ENCODE assay signal across 10 mouse cellular contexts in the genomic region with DNA sequence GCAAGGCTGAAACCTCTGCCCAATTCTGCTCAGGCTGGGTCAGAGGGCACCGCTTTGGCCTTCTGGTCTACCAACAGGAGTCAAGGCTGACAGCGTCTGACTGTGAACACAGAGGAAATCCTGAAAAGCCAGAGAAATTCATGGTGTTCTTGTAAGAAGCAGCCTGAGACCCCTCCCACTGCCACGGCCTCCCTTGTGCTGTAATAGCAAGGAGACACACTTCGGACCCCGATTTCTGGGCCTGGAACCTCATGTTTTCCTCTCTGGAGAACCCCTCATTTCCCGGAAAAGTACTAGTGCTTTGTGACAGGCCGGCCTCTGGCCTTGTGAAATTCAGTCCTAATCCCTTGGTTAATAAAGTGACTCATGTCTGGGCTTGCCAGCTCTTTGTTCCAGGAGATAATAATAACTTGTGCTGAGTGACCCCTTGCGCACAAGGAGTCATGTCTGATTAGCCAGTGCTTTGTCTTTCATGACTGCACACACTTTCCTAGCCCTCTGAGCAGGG. TPM values are rescaled to one million over a fixed set of nuclear protein-coding genes. Genes with fewer than 3 reads are reported as not detected.
A peak's percentile ranks its signal among the peaks of the same experiment; 100 is the strongest.
DNase-seq lines count a peak whose midpoint lies in the region; ATAC-seq and TF ChIP-seq lines count a peak whose summit lies in the region.
"Had no signal": no experiment of that assay in that cellular context is flagged by ENCODE, and none has a peak within 500 bp of the region (broad histone marks: within the 10 kb centered on the region; RNA-seq: fewer than 3 reads in every experiment).

No protein-coding gene starts in this region.

- H3K9me3 ChIP-seq in hindbrain, embryonic 10.5 days = no peaks in the 10 kb centered on the region
- no peaks in the 10 kb centered on the region for H3K9me3 ChIP-seq in hindbrain, postnatal 0 days (ENCODE audit: low read length)

- DNase-seq in hindbrain, embryonic 10.5 days (ENCODE audit: low spot score) = no peak
- no peak for DNase-seq in hindbrain, postnatal 0 days (ENCODE audit: low spot score)
- DNase-seq in NIH3T3 (ENCODE audit: low read depth) = peak; percentile 68
- peak; percentile 38 for DNase-seq in heart, postnatal 25 days (ENCODE audit: low spot score)
- DNase-seq in thymus, postnatal 25 days = no peak
- DNase-seq in frontal cortex, postnatal 36 days (ENCODE audit: low spot score in 2 of 2) = no peak
- DNase-seq in layer of hippocampus, postnatal 10 days (ENCODE audit: low spot score in 2 of 2) = no peak
- DNase-seq: kidney, postnatal 4 days; thymus, postnatal 14 days had no signal

- no peak overlapping the region for H3K9ac ChIP-seq in hindbrain, postnatal 0 days (replicated peaks; ENCODE audit: low read length)

- no peak for TF ChIP-seq CTCF in hindbrain, postnatal 0 days (IDR thresholded peaks at IDR 0.05; ENCODE audit: low read depth)
- TF ChIP-seq CTCF in embryonic fibroblast, embryonic 13.5 days (IDR thresholded peaks at IDR 0.05; ENCODE audit: borderline replicate concordance, insufficient read depth, low read length) = no peak

- peaks cover 3% of the 10 kb centered on the region; the same call in 1 of the 2 replicates for H3K27me3 ChIP-seq in hindbrain, embryonic 10.5 days (ENCODE audit: insufficient read depth, poor library complexity, severe bottlenecking)
- H3K27me3 ChIP-seq in hindbrain, postnatal 0 days (ENCODE audit: insufficient read depth, low read length) = no peaks in the 10 kb centered on the region

- H3K4me3 ChIP-seq in hindbrain, embryonic 10.5 days = no peak overlapping the region
- H3K4me3 ChIP-seq in hindbrain, postnatal 0 days (ENCODE audit: low read length) = no peak overlapping the region
- H3K4me3 ChIP-seq in embryonic fibroblast, embryonic 13.5 days (ENCODE audit: insufficient read depth, low read length) = no peak overlapping the region

- intact Hi-C loops in heart, postnatal 25 days (cut with DNase I) = no loop called here

- TF ChIP-seq POLR2A in embryonic fibroblast, embryonic 13.5 days (IDR thresholded peaks at IDR 0.05; ENCODE audit: low read depth, low read length) = no peak

- H3K36me3 ChIP-seq in hindbrain, embryonic 10.5 days = no peaks in the 10 kb centered on the region
- H3K36me3 ChIP-seq in hindbrain, postnatal 0 days (ENCODE audit: insufficient read depth, low read length) = no peaks in the 10 kb centered on the region

- 85% methylated on average over 8 of the region's 8 CpGs for WGBS in hindbrain, embryonic 10.5 days
- WGBS in hindbrain, postnatal 0 days = 81% methylated on average over 8 of the region's 8 CpGs

- no peak for ATAC-seq in hindbrain, postnatal 0 days

- no peak overlapping the region for H3K4me2 ChIP-seq in hindbrain, postnatal 0 days (ENCODE audit: low read depth, low read length)

- H3K4me1 ChIP-seq in hindbrain, embryonic 10.5 days (replicated peaks) = peaks cover 49% of the 10 kb centered on the region
- peaks cover 10% of the 10 kb centered on the region; the same call in 1 of the 2 replicates for H3K4me1 ChIP-seq in hindbrain, postnatal 0 days (ENCODE audit: insufficient read depth, low read length)
- H3K4me1 ChIP-seq in embryonic fibroblast, embryonic 13.5 days (ENCODE audit: control insufficient read depth, insufficient read depth, low read length) = peaks cover 11% of the 10 kb centered on the region

- H3K27ac ChIP-seq in hindbrain, embryonic 10.5 days = peak overlapping the region; percentile 72
- no peak overlapping the region for H3K27ac ChIP-seq in hindbrain, postnatal 0 days
- H3K27ac ChIP-seq in embryonic fibroblast, embryonic 13.5 days (ENCODE audit: insufficient read depth, low read length) = peak overlapping the region; percentile 87

RNA-seq across cellular contexts. Expression of a gene that starts 19.7 kb away (rescaled TPM):
- polyA plus RNA-seq in hindbrain, embryonic 10.5 days (2016; fragmentation: Nextera tagmentation; extraction: Ambion mirVana) = 20.8 TPM in 2 replicates
- 67.9 and 71.2 TPM in 2 replicates for total RNA-seq in hindbrain, postnatal 0 days (2014; rRNA removed)
- 20.2 and 22.8 TPM in 2 replicates for polyA plus RNA-seq in hindbrain, postnatal 0 days (2015; fragmentation: Nextera tagmentation; extraction: Ambion mirVana)
- 21.8 and 30.0 TPM in 2 replicates for polyA plus RNA-seq in embryonic fibroblast, embryonic 13.5 days (2011; ENCODE audit: insufficient read length, low read depth, missing spikeins)
- 10 to 100 TPM; 36.1 to 51.8 TPM for total RNA-seq in heart, postnatal 25 days (2021)
- 10 to 100 TPM; 82.4 to 96.9 TPM for total RNA-seq in layer of hippocampus, postnatal 10 days (2021)

Comparison
In these comparisons a context has a peak if more than half of its experiments do, and no peak if none do; other contexts are left out.
1. DNase-seq: peak in NIH3T3 (single experiment) and heart, postnatal 25 days (single experiment); none in hindbrain, embryonic 10.5 days (single experiment), hindbrain, postnatal 0 days (single experiment), thymus, postnatal 25 days (single experiment), frontal cortex, postnatal 36 days (0 of 2) and layer of hippocampus, postnatal 10 days (0 of 2).